Mouse (Mus musculus) fibroblast of lung, adult 2 months (primary cell): Measurements from ENCODE around the gene Cldn14.

ENCODE experiments used
- DNase-seq: peaks from one replicate; pipeline ENCODE4 v3.0.0-alpha.2; 2011; ENCODE audit warnings: low read depth

The Cldn14 gene

DNA sequence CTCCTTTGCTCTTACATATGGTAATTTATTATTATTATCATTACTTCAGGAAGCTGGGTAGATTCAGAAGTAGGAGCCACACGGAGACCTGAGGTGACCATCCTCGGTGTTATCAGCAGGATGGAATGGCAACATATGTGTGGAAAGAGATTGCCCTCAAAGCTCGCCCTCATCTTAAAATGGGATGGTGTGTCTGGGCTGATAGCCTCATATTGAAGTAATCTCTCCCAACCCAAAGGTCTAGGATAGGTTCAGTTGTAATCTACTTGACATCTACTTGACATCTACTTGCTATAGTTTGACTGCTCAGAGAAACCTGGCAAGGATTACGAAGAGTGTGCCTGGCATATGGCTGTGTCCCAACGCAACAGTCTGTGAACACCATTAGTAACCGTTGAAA lies 64.3 kb downstream of the Cldn14 start:
- no peak for DNase-seq

DNA sequence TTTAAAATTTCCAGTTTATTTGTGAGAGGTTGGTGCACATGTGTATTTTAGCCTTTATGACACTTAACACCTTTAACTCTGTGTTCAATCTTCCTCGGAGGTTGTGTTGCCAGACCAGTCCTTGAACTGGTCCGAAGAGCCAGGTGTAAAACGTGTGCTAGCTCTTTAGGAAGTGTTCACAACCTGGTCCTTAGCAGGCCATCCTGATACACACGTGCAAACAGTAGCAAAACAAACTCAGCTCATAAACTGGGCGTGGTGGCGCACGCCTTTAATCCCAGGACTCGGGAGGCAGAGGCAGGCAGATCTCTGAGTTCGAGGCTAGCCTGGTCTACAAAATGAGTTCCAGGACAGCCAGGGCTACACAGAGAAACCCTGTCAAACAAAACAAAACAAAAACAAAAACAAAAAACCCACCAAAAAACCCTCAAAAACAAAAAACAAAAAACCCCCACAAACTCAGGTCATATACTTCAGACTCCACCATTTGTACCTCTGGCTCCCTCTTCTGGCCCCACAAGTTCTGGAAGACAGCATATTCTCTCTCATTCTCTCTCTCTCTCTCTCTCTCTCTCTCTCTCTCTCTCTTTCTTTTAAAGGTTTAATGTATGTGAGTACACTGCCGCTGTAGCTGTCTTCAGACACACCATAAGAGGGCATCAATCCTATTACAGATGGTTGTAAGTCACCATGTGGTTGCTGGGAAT lies 65.7 kb downstream of the Cldn14 start:
- DNase-seq: no peak

DNA sequence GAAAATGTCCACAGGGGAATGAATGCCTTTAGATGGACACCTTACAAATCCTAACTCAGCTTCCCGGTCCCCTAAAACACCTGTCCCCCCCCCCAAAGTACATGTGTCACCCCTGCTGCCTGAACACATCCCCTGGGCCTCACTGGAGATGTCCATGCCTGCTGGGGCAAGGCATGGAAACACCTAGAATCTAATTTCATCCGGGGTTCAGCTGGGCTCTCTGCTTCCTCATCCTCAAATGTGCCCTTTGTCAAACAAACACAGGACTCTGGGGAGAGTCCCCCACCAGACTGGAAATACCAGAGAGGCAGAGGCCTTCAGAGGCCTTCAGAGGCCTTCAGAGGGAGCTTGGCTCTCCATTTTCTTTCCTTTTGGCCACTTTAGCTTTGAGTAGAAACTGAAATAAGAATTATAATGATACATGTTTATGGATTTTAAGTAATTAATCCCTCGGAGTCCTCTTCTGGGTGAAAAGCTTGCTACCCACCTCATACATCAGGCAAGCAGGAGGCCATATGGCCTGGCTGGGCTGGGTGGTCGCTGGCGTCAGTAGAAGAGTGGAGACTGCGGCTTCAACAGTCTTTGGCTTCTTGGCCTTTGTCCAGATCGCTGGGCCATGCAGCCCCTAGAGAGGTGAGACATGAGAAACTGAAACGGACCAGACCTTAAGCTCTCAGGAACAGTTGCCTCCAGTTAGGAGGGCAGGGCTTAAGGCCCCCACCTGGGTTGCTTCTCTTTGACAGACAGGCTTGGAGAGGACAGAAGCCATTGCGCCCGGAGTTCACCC lies 66.7 kb downstream of the Cldn14 start:
- no peak for DNase-seq

DNA sequence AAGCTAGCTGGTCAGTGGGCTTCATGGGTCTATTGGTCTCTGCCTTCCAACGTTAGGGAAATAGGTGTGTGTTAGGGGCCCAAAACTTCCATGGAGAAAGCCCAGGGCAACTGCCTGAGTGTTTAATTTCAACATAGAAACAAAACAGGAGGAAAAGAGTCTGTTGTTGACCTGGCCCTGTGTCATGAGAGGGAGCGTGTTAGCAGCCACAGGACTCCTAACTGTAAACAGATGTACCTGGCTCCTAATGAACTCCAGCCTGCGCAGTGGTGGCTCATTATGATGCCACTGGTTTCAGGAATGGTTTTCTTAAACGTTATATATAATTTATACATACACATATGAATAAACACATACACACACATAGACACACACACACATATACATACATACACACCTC lies 68.7 kb downstream of the Cldn14 start:
- no peak for DNase-seq

DNA sequence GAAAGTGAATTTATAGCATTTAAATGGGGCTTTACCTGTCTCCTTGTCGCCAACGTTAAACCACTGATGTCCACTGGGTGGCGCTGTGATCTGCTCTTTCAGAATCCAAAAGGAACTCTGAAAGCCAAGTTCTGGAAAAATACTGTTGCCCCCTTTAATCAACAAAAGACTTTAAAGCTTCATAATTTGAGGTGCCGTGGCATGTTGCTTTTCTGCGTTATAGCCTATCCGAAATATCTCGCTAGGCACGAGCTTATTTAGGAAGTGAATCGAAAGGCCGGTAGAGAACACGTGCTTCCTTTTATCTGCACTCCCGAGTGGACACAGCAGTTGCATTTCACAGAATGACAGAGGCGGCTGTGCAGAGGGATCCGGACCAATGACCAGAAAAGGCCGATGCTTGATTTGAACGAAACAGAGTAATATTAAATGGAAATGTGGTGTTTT lies 70.2 kb downstream of the Cldn14 start:
- DNase-seq: no peak

DNA sequence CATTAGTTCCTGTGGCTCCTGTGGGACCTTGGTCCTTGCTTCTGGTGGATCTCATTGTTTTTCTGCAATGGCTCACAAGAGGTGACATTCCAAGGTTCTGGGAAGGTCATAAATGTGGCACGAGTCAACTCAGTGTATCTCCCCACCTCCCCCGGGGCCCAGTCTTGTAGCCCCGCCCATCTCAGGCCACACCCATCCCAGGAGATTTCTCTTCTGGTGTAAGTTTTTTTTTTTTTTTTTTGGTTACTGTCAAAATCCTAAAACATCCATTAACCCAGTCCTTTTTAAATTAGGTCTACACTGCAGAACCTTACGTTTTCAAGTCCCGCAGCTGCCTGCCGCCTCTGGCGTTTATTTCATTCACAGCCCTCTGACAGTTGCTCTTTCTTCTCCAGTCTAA lies 73.6 kb downstream of the Cldn14 start:
- DNase-seq: no peak

DNA sequence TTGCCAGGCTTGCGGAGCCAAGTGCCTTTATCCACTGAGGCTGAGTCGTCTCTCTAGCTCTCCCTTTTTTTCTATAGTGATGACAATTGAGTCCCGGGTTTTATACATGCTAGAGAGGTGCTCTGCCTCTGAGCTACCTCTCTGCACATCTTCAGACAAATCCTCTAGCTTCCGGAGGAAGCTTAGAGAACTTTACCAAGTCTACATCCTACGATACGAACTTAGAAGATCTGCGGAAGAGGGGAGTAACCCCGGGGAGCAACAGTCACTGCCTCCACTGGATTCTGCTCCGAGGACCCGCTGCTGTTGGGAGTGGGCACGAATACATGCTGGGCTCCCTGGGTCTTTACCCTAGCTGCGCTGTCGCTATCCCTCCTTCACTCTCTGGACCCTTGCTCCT lies 74.0 kb downstream of the Cldn14 start:
- no peak for DNase-seq

DNA sequence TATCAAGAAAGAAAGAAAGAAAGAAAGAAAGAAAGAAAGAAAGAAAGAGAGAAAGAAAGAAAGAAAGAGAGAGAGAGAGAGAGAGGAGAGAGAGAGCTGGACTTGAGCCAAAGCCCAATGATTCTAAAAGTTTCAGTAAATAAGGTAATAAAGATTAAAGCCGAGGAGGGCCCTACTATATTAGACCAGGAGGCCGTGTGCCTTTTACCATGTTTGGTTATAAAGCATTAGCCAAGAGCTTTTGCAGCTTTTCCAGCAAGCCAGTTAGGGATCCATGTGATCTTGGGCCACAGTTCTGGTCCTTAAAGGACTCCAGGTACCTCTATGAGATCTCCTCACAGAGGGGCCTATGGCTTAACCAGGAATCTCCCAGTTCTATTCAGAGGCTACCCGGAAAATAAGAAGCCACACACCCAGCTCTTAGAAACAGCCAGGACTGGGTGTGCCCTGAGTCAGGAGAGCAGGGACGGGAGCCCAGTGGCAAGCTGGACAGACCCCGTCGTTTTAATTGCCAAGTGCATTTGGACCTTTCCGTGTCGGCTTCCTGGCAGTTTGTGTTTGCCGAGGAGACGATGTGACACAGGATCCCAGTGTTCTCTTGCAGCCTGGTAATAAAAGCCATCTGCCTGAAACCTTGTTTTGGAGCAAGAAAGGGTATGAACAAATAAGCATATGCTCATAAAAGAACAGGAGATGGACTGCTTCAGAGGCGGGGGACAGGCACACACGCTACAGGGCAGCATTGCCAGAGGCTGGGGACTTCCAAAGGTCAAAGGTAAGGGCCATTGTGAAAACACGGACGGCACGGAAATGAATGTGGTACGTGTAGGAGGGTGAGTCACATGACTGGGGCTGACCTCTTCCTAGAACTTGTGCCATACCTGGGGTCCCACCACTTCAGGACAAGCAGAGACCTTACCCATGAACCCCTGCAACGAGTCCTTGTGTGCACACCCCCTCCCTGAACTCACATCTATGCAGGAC lies 76.2 kb downstream of the Cldn14 start:
- no peak for DNase-seq

DNA sequence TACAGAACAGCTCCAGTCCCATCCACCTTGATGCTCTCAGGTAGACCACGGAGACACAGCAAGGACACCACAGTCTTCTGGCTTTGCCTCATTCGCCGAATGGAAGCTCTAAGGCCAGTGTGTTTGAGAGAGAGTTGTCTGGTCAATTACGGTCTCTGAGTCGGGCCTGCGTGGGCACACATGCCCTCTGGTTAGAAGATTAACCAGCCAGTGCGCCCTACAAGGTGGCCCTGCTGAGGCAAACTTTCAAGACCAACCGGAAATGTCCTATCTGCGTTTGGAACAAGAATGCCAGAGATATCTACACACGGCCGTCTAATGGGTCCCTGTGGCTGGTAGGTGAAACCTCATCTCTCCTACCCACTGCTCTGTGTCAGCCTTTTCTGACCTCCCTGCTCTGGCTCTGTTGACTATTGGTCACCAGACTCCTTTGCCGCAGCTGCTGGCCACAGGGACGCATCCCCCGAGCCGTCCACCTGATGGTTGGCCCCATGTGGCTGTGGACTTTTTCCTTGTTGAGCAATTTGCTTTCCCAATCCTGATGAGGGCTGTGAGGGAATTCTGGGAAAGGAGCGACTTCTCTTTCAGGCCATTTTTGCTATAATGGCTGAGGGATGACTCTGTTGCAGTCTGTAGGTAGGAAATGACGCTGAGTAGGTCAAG lies 79.1 kb downstream of the Cldn14 start:
- no peak for DNase-seq

DNA sequence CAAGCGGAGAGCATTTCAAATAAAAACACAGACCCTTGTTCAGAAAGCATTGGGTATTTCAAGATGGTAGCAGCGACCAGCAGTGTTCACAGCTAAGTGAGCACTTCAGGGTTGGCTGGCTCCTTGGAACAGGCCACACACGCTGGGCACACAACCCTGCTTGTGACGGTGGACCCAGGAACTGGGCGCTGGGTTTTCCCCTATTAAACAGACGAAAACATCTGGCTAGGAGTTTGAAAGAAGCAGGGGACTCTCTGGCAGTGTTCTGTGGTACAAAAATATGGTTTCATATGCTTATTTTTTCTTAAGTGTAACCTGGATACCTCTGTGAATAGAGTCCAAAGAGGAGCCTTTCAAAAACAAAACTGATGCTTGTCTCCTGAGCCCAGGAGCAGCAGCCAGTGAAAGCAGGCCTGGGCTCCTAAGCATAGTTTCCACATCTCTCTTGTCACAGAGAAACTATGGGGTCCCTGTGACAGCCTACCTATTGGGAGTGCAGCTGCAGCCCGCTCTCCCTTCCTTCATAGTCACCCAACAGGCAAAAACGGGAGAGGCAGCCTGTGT lies 82.9 kb downstream of the Cldn14 start:
- DNase-seq: no peak

DNA sequence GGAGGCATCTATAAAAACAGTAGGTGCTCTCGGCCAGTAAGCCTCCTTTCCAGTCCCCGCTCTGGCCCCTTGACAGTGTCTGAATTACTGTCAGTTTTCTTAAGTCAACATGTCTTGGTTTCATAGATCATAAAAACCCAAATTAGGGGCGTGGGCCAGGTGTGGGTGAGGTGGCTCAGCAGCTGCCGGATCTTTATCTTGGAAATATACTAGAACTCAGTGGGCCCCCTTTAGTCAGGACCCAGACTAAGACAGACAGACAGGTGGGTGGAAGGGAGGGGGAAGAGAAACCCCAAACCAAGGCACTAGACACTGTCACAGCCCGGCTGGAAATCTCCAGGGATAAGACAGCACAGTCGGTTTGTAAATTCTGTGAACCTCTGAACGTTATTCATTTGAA lies 84.8 kb downstream of the Cldn14 start:
- no peak for DNase-seq

DNA sequence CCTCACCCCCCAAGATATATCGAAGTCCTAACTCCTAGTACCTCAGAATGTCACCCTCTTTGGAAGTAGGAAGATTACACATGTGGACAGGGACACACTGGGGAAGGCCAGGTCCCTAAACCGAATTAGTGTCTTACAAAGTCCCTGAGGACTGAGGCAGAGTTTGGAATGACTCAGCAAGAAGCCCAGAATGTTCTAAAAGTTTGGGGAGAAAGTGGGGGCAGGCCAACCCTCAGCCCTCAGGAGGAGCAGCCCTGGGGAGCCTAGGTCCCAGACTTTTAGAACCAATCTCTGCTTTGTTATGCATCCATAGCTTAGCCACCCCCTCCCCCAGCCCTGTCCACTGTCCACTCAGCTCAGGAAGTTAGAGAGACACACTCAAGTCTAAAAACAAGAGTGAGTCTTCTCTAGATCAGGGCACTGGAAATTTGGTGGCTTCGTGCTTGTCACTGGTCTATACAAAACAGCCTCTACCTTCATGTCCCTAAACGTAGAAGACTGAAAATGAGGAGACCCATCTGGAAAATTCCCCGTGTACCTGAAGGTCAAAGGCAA lies 85.7 kb downstream of the Cldn14 start:
- no peak for DNase-seq

DNA sequence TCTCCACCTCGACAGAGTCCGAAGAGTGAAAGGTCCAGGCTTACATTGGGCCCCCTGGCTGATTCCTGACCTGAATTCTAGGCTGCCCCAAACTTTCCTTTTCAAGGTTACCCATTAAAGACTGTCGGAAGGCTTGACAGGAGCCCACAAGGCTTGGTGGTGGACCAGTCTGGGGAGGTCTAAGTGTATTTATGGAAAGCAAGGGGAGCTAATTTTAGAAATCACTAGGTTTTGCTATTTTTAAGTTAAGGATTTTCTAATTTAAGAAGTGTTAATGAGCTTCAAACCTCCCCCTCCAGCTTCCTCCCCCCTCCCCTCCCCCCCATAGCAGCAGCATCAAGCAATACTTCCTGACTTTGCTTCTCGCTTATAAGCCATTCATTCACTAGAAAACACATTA lies 88.0 kb downstream of the Cldn14 start:
- no peak for DNase-seq

DNA sequence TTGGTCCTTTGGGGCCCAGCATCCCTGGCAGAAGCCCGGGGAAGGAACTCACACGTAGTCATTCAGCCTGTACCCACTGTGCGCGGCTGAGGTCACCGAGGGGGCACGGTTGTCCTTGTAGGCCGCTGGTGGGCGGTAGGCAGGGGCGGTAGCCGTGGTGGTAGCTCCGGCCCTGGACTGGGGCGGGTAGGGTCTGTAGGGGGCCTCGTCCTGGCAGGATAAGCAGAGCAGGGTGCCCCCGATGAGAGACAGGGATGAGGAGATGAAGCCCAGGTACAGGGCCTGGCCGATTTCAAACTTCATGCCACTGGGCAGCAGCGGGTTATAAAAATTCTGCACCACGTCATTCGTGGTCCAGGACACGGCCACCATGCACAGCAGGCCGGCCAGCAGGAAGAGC lies 89.4 kb downstream of the Cldn14 start:
- no peak for DNase-seq

DNA sequence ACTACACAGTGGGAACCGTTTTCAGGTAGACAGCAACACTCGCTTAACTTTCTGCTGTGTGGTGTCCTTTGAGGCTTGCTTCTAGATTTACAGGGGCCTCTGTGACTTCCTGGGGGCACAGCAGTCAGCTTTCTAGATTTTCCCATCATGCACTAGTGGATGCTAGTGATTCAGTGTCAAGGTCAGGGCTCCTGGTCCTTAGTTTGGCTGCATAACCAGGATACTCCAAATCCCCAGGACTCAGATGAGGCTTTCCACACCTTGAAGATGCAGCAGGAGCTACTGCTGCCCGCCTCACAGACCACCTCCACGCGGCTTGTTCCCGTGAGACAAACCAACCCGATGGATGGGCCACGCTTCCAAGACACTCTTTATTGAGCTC lies 90.0 kb downstream of the Cldn14 start:
- DNase-seq: no peak

DNA sequence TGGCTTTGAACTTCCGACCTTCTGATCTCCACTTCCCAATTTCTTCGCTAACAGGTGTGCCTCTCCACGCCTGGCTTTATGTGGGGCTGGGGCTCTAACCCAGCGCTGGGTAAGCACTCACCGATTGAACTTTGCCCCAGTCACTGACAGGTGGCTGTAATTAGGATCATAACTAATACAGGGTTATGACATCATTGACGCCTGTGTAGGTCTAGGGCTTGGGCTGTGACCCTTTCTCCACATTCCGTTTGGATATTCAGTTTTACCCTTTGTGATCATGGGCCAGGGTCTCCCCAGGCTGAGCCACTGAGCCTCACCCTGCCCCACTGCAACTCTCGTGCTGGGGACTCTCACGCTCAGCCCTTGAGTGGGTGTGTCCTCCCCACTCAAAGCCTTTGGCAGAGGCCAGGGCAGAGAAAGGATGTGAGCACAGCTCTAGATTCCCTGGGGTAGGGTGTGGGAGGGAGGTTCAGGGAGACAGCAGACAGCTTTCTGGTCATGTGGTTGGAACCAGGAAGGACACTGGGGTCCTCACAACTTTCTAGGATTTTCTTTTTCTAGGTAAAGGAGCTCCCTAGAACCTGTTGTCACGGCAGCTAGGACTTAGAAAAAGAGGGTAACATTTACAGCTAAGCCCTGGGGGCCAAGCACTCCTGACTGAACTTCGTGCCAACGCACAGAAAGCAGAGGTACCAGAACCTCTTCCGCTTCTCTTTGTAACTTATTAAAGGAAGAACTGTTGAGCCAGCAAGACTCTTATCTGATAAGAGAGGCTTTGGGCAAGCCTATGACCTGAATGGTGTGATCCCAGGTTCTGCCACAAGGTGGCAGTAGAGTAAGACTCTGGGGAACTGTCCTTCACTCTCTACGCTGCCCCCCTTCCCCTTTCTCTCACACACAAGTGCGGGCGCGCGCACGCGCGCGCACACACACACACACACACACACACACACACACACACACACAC lies 90.6 kb downstream of the Cldn14 start:
- no peak for DNase-seq

DNA sequence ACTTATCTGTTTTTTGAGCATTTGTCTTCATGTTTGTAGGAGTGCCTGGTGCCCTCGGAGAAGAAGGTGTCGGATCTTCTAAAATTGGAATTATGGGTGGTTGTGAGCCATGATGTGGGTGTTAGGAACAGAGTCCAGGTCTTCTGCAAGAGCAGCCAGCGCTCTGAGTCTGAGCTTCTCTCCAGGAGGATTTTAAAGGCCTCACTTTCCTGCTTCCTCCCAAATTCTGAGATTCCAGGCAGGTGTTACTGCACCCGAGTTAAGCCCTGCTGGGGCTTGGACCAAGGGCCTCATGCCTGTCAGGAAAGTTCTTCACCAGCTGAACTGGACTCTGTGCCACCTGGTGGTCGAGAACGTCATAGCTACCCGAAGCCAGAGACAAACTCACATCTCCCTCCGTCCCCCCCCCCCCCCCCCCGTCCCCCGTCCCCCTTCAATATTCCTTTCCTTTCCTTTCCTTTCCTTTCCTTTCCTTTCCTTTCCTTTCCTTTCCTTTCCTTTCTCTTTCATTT lies 93.2 kb downstream of the Cldn14 start:
- no peak for DNase-seq

DNA sequence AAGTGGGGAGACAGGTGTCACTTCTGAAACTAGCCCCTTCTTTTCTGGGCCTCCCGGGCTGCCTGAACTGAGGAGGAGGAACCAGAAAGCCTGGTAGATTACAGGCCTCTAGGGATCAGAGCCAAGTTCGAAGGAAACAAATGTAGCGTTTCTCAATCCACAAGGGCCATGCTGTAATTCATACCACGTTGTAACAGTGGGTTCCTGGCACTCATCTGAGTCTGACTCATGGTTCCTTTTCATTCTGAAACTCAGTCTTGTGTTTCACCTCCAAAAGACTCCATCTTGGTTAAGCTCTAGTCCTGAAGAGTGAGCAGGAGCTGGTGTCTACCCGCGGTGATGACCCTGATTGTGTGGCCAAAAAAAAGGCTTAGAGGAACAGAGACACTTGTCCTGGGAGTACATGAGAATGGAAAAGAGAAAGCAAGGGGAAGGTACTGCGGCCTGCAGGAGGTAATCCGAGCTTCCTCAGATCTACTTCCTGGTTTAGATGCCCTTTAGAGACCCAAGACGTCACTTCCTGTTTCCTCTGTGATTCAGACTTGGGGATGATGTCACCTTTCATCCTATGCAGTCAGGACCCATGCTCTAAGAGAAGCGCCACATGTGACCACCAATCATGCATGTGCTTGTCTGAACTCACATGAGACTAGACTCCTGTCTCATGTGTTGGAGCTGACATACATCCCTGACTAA lies 94.6 kb downstream of the Cldn14 start:
- peak; percentile 88 for DNase-seq

DNA sequence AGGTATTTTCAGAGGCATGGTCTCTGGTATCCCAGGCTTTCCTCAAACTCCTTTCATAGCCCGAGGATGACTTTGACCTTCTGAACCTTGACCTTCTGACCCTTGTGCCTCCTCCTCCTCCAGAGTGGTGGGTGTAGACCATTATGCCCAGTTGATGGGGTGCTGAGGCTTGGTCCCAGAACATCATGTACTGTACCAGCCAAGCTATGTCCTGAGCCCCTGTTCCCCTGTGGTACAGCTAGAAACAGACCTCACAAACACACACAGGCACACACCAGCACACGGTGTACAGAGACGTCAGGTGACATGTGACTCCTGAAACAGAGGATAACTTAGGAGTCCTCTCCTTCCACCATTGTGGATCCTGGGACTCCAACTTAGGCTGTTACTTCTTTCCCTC lies 95.8 kb downstream of the Cldn14 start:
- no peak for DNase-seq
